Mouse (Mus musculus): ENCODE measurements around the gene Ubqln4.

- TF ChIP-seq CTCF (conservative IDR thresholded peaks at IDR 0.05; ENCODE audit: low read length) (no peak), POU5F1 (IDR thresholded peaks at IDR 0.05; ENCODE audit: borderline replicate concordance, low read length) (no peak), NANOG (IDR thresholded peaks at IDR 0.05; ENCODE audit: borderline replicate concordance, low read length) (no peak)
These were observed 1.6 kb downstream of the Ubqln4 start for GRCm38 (mm10) chr3:88555069-88555605.

Measured in E14TG2a.4 (cell line).